Mouse (Mus musculus) right cerebral cortex, adult 18-20 months (tissue): ENCODE results near the gene Ppp3cb.

Source experiments
- DNase-seq: peaks from one replicate; pipeline ENCODE4 v3.0.0; 2022; ENCODE audit warnings: mixed read lengths

Ppp3cb gene

GRCm38 (mm10) chr14:20479291-20480194 lies 66.8 kb downstream of the Ppp3cb start, which contains the start of gene Anxa7:
Anxa7 (minus strand) TSS chr14:20480133.
- DNase-seq: peak; percentile 79

GRCm38 (mm10) chr14:20478801-20479200 lies 67.6 kb downstream of the Ppp3cb start:
- DNase-seq: no peak

- DNase-seq: no peak
These were observed 68.0 kb downstream of the Ppp3cb start for GRCm38 (mm10) chr14:20478385-20478784.

- DNase-seq: no peak
These were observed 68.9 kb downstream of the Ppp3cb start for GRCm38 (mm10) chr14:20477261-20478025.

- DNase-seq: no peak
These were observed 86.2 kb downstream of the Ppp3cb start for GRCm38 (mm10) chr14:20460216-20460615.

GRCm38 (mm10) chr14:20458378-20458777 lies 88.0 kb downstream of the Ppp3cb start:
- no peak for DNase-seq

- DNase-seq: no peak
These were observed 93.4 kb downstream of the Ppp3cb start for GRCm38 (mm10) chr14:20452929-20453328.

GRCm38 (mm10) chr14:20451765-20452331 lies 94.5 kb downstream of the Ppp3cb start, which contains the start of gene Cfap70:
Cfap70 (minus strand) TSS chr14:20452226.
- peak; percentile 52 for DNase-seq

- DNase-seq: no peak
These were observed 95.1 kb downstream of the Ppp3cb start for GRCm38 (mm10) chr14:20451302-20451701.
